Mouse (Mus musculus) adipocyte (in vitro differentiated cells): Measurements from ENCODE around the gene Zfp462.
A peak's percentile ranks its signal among the peaks of the same experiment; 100 is the strongest.

Experiments
- DNase-seq: peaks from one replicate; pipeline ENCODE4 v3.0.0-alpha.2; 2016; ENCODE audit warnings: low spot score

The Zfp462 gene

DNA sequence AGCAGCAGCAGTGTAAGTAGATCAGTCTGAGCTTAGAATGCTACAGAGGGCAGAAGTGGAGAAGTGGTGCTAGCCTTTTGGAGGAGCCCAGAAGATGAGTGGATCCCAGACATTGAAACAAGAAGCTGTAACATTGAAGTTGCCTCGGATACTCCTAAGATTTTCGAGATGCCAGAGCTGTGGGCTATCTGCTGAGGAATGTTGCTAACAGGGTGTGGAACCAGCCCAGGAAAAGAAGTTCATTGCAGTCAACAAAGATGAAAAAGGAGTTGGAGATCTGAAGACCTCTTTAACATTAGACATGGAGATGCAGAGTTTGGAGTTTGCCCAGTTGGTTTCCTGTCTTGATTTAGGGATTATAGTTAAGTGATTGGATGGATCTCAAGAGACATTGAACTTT is 51.2 kb downstream of the Zfp462 start:
- no peak for DNase-seq

DNA sequence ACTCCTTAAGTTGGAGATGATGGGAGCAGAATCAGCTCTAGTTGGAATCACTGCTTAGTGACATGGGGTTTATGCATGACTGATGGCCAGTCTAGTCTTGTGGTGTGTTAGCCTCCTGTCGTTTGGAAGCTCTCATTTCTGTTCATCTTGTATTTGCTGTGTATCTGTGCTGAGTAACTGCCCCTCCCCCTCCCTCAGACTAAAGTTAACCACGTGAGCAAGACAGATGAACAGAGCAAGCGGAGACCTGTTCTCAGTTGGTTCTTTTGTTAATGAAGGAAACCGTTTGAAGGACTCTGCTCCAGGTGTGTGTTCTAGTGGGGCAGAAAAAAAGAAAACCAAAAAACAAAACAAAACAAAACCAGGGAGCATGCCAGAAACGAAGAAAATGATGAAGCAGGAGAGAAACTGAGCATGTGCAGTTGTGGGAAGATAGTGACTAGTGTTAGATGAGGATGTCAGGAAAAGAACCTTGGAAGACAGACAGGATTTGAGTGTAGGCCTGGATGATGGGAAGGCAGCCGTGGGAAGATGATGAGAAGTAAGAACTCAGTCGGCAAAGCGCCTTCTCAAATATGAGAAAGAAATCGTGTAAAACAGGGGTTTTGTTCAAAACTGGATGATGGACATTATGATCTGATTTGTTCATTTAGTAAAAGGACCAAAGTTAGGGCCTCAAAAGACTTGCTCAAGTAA is 53.4 kb downstream of the Zfp462 start:
- DNase-seq: no peak

DNA sequence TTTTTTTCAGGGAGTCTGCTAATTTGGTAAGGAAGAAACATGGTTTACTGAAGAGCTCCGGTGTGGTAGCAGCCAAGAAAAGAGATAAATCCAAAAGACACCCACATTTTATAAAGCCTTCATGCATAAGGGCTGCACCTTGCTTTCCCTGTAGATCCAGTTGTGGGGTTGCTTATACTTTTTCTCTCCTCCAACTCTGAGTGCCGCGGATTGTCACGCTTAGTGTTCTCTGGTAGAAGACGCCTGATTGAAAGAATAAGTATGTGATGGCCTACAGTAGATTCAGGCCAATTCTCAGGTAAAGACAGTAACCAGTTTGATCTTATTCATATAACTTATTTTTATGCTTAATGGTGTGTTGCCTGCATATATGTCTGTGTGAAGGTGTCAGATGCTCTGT is 54.7 kb downstream of the Zfp462 start:
- no peak for DNase-seq

DNA sequence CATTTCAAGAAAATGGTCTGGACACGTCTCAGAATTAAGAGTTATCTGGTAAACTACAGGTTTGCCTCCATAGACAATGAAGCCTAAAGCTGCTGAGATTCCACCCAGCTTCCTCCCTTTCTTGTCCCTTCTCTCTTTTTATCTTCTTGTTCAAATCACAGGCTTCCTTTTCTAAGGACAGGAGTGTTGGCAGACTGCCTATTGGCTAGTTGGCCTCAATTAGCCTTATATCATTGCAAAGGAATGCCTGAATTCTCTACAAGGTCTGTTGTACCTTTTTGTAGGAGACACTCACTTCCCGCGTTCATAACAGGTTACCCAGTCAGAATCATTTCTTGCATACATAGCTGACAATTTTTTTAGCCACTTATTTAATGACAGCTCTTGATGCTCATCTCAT is 56.5 kb downstream of the Zfp462 start:
- peak; percentile 12 for DNase-seq

DNA sequence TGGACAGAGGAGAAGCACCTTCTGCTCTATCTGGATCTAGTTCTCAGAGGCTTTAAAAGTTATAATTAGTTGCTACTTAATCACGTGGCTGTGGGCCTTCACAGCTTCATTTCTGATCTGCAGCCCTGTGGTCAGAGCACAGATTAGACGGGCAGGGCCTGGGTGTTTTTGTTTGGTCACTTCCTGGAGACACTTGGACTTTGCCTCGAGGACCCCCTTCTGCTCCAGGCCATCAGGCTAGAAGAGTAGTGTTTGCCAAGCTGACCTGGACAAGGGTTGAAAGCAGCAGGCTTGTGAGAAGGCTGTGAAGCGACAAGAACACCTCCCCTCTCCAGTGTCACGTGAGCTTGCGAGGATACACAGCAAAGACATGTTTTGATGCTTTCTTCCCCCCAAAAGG is 58.3 kb downstream of the Zfp462 start:
- DNase-seq: no peak

DNA sequence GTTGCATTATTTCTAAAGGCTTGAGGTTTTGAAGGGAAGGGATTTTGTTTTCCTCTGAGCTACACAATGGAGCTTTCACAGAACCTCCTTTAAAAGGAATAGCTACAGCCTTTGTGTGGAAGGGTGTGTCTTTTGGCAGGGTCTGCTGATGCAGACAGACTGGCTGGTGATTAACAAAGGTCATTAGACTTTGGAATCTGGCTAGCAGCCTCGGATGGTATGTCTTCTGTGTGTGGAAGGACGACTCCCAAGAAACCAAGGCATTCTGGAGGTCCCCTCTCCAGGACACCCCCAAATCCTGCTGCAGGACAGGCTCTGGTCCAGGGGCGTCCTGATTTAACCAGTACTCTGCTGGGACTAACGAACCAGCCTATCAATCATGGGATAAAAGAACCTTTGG is 60.2 kb downstream of the Zfp462 start:
- DNase-seq: no peak

DNA sequence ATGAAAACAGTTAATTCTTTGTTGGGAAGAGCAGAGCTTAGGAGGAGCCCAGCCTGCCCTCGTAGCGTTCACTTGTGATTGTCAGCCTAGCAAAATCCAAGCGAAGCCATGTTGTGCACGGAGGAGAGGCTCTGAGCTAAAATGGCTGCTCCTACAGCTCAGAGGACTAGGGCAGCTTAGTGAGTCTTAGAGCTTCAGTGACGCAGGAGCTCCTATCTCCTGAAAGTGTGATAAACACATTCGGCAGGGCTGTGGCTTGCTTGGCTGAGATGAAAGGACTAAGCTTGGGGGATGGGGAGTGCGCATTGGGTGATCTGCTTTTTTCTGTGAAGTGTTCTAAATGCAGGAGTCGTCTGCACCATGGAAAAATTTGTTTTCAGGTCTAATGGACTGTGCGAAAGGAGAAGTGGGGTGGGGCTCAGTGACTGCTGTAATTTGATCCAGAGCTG is 60.7 kb downstream of the Zfp462 start:
- peak; percentile 35 for DNase-seq

DNA sequence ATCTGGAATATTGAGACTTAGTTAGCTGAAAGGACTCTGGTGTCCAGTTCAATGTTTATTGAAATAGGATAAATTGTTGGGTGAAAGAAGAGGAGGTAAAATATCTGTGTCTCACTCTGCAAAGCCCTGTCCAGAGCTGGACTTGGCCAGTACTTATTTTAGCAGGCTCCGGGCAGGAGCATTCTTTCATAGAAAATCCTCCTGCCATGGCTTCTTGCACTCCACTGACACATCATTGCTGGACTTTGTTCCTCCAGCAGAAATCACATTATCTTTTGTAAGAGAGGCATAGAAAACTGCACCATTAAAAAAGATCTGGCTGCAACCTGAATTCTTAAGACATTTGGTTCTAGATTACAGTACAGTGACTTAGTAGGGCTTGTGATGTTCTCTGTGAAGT is 61.2 kb downstream of the Zfp462 start:
- no peak for DNase-seq

DNA sequence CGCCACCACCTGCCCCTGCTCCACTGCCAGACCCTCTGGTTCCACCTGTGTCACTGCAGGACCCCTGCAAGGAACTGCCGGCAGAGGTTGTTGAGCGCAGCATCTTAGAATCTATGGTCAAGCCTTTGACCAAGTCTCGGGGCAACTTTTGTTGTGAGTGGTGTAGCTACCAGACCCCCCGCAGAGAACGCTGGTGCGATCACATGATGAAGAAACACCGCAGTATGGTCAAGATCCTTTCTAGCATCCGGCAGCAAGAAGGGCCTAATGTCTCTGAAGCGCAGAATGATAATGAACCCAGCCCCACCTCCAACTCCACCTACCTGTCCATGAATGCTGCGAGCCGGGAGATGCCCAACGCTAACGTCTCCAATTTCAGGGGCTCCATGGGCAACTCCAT is 63.8 kb downstream of the Zfp462 start:
- DNase-seq: no peak

DNA sequence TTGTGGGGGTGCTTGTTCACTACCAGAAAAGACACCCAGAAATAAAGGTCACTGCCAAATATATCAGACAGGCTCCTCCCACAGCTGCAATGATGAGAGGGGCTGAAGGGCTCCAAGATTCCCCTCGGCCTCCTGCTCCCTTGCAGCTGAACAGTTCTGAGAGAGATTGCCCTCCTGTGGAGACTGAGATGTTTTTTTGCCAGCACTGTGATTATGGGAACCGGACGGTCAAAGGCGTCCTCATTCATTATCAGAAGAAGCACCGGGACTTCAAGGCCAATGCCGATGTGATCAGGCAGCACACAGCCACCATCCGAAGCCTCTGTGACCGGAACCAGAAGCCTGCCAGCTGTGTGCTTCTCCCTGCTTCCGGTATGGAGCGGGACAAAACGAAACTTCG is 66.5 kb downstream of the Zfp462 start:
- no peak for DNase-seq

DNA sequence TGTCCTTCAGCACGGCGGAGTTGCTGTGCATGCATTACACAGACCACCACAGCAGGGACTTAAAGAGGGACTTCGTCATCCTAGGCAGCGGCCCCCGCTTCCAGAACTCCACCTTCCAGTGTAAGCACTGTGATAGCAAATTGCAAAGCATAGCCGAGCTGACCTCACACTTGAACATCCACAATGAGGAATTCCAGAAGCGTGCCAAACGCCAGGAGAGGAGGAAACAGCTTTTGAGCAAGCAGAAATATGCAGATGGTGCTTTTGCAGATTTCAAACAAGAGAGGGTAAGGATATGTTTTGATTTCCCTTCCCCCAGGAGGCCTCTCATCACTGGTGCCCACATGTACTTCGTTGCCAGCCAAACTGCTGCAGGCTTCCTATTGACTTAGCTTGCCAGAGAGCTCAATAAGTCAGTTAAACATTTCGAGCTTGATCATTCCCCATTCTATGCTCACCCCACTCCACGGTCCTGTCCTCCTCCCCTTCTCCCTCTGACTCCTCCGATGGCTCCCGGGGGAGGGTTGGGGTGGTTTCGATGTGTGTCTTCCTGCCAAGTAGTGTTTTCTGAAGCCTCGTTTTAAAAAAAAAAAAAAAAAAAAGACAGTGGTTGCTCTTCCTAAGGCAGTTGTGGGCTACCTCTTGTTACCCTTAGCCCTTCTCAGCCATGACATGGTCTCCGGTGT is 68.9 kb downstream of the Zfp462 start:
- DNase-seq: no peak

DNA sequence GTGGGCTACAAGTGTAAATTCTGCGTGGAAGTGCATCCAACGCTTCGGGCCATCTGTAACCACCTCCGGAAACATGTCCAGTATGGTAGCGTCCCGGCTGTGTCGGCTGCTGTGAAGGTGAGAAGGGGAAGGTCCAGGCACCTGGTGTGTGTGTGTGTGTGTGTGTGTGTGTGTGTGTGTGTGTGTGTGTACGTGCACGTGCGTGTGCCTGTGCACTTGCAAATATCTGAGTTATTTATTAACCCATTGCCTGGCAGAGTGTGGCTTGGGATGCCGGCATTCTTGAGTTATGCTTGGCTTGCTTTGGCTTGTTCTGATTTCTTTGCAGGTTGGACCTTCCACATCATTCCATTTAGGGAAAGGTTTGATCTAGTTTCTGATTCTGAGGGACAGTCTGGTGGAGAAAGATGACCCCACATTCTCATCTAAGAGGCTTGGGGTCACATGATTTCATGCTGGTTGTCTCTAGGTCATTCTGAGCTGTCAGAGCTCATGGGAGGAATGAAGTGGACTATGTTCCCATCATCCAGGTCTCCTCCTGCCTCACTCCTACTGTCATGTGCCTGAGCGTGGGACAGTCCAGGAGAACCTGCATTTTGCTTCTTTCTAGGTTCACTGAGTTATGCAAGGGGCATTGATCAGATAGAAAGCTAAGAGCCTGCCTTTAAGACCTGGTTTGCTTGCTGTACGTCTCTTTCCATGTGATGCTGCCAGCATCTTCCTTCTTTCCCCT is 70.0 kb downstream of the Zfp462 start:
- DNase-seq: no peak

DNA sequence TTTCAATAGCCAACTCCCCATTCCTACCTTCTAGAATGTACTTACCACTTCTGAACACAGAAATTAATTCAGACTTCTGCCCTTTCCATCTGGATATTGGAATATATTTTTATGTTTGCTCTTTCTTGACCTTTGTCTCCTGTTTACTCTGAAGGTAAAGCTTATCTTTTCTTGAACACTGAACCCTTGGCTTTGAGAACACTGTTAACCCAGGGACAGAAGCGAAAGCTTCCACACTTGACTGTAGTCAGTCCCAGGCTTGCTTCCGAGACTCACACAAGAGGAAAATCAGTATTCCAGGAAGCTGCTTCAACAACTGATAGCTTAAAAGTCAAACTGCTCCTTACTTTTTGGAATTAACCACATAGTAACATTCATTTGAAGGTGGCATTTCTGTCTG is 70.7 kb downstream of the Zfp462 start:
- DNase-seq: no peak

DNA sequence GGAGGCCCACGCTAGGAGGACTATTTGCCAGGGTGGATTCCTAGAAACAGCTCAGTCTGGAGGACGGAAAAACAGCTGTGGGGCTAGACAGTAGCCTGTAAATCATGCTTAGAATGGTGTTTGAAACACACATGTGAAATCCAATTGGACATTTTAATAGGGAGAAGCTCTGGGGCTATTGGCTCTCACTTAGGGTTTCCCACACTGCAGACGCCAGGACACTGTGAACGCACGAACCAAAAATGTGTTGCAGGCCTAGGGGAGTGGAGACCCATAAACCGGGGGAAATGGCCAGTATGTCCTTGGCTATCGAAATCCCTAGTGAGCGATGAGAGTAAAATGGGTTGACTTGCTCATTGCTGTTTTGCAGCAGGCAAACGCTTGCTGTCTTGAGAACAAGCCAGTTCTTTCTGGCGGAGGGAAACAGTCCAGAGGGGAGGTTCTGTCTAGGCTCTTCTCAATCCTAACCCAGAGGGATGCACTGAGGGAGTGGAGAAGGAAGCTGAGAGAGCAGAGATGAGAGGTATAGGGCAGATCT is 81.3 kb downstream of the Zfp462 start:
- DNase-seq: no peak

DNA sequence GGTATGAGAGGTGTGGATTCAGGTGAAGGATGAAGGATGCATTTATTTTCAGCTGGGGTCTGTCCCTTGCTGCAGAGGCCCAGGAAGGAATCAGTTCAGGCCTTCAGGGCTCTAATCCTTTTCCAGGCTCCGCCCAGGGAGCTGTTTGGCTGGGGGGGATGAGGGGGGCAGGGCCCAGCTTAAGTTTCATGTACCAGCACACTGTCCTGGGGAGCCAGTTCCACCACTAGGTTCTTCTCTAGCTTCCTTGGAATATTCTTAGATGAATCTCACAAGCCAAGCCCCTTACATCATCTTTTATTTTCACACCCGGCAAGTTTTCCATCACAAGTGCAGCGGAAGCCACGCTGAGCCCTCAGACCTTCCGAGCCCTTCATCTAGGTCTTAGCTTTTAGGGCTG is 85.6 kb downstream of the Zfp462 start:
- no peak for DNase-seq

DNA sequence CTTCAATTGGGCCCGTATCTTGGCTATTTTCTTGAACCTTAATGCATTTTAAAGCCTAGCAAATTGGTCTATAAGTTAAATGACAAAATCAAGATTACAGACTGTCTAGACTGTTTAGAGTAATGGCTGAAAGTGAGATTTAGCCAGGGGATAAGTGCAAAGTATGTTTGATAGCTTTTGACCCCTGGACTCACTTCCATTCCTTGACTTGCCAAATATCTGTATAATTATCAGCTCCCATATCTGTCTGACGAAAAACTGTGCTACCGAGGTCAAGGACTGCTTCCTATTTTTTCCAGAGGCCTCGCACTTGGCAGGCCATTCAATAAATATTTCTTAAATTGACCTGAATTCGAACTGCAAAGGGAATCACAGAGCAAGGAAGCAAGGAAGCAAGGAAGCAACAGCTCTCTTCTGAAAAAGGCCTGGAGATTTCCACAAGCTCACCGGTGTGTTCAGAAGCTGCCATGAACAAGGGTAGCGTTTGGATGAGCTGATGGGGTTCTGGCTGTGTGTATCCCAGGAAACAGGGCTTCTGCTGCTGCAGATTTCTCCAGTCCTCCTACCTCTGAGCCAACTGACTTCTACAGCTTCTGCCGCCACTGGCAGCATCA is 87.6 kb downstream of the Zfp462 start:
- DNase-seq: peak; percentile 7

DNA sequence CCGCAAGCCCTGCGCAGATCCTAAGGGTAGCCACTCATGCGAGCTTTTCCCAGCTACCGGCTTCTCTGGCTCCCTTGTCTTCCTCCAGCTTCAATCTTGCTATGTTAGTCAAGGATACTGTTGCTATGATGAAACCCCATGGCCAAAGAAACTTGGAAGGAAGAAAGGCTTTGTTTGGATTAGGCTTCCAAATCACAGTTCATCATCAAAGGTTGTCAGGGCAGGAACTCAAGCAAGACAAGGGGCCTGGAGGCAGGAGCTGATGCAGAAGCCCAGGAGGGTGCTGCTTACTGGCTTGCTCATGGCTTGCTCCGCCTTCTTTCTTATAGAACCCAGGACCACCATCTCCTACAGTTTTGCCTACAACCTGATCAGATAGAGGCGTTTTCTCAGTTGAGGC is 88.6 kb downstream of the Zfp462 start:
- DNase-seq: no peak

DNA sequence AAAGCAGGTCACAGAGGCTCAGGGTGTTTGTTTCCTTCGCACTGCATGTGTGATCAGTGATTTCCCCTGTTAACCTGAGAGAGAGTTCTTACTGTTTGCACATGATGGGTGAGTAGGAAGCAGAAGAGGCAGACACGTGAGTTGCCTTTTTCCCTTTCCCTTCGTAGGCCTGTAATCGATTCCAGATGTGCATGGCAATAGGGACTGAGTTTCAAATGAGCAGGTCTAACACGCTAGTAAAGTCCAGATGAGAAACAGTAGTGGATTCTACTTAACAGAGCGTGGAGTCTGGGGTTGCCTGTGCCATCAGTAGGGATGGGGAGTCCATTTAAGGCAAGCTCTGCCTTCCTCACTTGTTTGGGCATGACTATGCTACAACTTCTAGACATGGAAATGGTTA is 93.3 kb downstream of the Zfp462 start:
- no peak for DNase-seq

DNA sequence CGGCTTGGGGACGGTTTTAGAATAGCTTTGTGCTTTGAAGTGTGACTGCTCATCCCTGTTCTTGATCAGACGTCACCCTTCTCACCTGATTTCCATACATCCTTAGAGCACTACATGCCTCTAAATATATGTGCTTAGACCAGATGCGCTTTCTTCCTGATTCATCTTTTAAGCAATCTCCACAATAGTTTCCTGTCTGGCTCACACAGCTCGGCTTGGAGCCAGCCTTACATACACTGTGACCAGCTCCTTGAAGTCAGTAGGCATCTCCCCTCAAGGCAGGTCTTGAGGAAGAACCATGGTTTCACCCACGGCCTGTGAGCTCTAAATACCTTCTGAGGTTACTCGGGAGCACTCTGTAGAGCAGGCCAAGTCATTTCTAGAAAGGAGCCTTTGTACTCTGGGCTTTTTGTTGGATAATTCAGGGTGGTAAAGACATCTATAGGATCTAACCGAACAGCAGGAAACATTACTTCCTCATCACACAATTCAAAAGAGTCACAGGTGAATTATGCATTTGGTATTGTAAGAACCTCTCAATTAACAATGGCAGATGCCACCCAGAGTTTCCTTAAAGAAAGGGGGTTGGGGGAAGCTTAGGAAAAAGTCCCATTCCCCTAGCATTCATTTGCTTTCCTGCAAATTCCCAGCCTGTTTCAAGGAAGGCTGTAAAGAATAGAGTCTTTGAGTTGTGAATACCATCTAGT is 95.6 kb downstream of the Zfp462 start:
- no peak for DNase-seq

DNA sequence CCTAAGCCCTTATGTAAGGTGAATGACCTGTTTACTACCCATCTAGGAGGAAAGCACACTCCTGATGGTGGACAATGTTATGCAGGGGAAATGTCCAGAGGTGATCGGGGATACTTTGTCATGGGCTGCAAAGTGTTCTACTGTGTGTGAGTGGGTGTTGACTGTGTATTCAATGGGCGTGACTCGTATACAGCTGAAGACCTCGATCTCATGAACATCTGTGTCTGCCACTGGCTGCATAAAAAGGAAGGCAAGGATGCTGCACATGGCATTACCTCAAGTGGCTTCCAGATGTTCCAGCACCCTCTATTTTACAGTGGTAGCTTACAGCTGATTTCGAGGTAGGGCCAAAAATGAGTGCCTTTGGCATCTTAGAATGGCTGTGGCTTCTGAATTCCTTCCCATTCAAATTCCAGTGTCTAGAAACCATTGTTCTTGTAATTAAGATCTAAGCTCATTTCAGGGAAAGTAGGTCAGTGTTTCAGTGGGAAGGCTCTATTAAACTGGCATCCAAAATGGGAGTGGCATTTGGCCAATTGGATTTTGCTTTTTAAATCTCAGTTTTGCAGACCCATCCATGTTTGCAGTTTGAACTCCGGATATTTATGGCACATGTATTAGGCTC is 96.4 kb downstream of the Zfp462 start:
- no peak for DNase-seq

DNA sequence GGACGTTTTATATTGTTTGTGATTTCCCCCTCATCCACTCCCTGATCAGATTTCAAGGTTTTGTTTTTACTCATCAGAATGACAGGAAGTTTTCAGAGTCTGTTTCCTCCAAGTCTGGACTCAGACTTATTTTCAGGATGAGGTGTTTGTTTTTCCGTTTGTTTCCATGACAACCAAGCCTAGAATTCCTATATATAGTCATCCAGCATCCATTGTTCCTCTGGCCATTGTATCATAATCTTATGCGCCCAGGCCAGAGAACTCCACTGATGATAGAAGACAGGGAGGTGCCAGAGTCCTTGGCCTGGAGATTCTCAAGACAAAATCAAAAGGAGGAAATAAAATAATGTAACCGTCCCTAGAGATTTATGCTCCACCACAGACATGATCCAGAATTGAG is 97.7 kb downstream of the Zfp462 start:
- DNase-seq: no peak
